17 mouse cellular contexts compared by ENCODE assay signal in the genomic region with DNA sequence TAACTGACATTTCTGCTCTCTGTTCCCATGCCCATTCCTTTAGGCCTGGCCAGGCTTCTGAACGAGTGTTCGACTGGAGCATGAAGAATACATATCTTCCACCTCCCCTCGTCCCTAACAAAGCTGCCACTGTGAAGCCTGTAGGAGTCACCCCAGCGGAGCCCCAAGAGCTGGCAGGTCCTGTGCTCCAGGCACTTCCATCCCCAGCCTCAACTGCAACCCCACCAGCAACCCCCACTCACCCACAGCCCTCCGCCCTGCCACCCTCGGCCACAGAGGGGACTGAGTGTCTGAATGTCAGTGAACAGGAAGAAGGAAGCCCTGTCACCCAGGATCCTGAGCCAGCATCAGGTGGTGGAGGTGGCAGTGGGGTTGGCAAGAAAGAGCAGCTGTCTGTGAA.
"Had no signal": no experiment of that assay in that cellular context is flagged by ENCODE, and none has a peak within 500 bp of the region (broad histone marks: within the 10 kb centered on the region; RNA-seq: fewer than 3 reads in every experiment).

No protein-coding gene starts in this region.

- DNase-seq: cerebellum, adult 2 months; cerebellum, adult 8-10 months; cerebellum, adult 9-10 months; cerebellum, adult 9-11 months; cerebellum, postnatal 10 days; cerebellum, postnatal 14 days; cerebellum, postnatal 25 days; cerebellum, postnatal 36 days; embryo, embryonic 11 days; forebrain, postnatal 0 days; gastrocnemius, adult 2 months; gastrocnemius, postnatal 10 days; gastrocnemius, postnatal 14 days; gastrocnemius, postnatal 25 days; gastrocnemius, postnatal 36 days; heart, adult 18-20 months; heart, adult 2 months had no signal
